Mouse (Mus musculus) erythroblast, adult 5-6 weeks (primary cell): ENCODE data around the gene Lce1c. TPM values are rescaled to one million over a fixed set of nuclear protein-coding genes. Genes with fewer than 3 reads are reported as not detected.

Experiments
- ATAC-seq: replicated peaks from 2 replicates; pipeline ENCODE4 v1.8.0; 2016; ENCODE audit warnings: moderate number of reproducible peaks, mild to moderate bottlenecking, moderate TSS enrichment, inconsistent platforms; ENCODE audit not compliant: poor library complexity, low FRiP score, severe bottlenecking
- total RNA-seq, 2 experiments: library from RNA; stranded (forward) in 1 of 2; stranded (reverse) in 1 of 2; fragments of 150-400 nt in 1 of 2; fragments of 200-764, 138-1000 nt in 1 of 2; gene quantifications; 2 replicates each; pipeline versions ENCODE4 v1.2.3 to v1.2.4; 2015 to 2017; ENCODE audit warnings: low replicate concordance in 2 of 2

Lce1c gene
- total RNA-seq (2015; ENCODE audit: low replicate concordance) (not detected in 2 replicates), total RNA-seq (2017; ENCODE audit: low replicate concordance) (not detected in 2 replicates)

DNA sequence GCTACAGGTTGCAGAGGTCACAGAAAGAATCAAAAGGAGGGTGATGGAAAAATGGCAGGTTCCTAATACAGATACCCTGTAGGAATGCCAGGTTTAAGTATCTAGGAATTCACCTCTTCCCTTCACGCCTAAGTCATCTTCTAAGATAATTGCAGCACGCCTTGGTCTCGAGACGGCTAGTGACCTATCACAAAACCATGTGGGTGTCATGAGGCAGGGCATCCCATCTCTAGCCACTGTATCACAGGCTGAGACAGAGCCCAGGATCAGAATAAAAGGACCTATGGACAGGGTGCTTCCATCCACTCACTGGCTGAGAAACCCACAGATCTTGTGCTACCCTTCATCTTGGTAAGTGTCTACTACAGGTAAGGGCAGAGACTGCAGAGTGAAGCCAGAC, at the start of gene Lce1c:
Gene Lce1c (plus strand): TSS at position 301 of the 400 bp plus-strand sequence.
- ATAC-seq: no peak

DNA sequence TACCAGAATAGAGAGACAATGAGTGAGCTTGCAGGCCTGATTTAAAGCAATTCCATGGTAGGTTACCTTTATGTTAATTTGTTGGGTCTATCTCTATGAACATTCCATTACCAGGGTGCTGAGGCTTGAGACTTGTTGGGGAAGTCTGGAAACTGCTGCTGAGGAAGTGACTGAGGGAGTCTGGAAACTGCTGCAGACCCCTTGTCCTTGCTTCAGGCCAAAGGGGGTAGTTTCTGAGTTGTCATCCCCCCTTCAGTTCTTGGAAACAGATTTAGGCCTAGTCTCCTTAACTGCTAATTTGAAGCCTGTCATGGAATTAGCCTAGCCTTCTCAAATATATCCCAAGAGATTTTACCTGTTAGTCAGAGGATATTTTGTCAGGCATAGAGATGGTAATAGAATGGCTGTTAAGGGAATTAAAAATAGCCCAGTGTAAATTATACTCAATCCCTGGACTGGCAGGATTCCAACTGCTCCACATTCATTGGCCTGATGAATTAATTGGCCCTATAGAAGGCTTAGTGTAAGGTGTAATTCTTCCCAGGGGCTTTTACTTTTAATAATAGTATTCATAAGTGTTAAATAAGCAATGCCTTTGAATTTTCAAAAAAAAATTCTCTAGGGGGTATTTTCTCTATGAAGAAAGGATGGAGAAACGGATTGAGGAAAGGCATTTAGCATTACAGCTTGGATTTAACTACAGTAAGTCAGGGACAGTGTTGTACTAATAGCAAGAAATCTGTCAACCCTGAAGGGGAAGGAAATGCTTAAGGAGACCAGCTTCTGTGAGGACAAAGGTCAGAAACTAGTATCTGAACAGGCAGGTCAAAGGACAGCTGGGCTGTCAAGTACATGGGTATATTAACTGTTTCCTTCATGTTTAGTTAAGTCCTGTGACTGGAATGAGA, 41.0 kb upstream of the Lce1c start:
- no peak for ATAC-seq

DNA sequence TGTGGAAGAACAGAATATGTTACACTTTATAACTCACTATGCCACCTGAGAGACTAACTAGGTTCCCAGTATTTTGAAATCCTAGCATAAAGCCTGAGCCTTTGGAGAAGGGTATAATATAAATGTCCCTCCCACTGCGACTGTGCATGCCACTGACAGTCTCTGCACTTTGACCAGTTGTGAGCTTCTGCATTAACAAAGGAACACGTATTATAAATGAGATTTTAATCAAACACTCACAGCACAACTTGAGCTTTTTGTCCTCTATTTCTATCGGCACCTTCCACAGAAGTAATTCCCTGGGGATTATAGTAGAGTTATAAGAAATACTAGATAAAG, 40.4 kb upstream of the Lce1c start:
- no peak for ATAC-seq

DNA sequence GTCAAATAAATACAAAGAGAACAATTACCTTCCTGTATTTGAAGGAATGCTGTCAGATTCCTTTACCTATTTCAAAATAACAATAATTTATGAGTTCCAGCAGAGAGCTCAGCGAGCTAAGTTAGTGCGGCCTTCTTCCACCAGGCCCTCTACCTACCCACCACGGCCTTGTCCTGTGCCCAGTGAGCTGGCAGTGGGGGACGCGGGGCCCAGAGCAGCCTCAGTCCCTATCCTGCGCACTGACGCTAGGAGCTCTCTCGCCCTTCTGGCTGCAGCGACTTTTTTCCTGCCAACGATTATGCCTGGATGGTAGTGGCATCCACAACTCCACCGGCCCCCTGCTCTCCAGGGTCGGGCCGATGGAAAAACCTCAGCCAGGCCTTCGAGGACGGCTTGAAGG, 39.2 kb upstream of the Lce1c start:
- ATAC-seq: no peak

DNA sequence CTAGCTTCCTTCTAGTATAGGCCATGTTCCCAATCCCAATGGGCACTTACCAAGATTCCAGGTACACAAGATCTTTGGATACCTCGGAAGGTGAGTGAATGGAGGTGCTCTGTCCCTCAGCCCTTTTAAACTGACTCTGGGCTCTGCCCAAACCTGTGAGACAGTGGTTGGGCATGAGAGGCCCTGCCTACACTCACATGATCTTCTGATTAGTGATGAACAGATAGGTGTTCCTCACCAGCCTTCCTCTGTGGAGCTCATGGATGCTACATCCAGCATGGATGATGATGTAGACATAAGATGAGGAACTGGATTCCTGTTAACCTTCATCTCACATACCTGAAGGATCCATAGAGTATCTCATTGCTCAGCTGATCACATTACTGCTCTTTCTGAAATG, 30.8 kb upstream of the Lce1c start, which contains the start of gene Lce1a1:
Gene Lce1a1 (minus strand): TSS at position 101 of the 400 bp plus-strand sequence.
- ATAC-seq: no peak

DNA sequence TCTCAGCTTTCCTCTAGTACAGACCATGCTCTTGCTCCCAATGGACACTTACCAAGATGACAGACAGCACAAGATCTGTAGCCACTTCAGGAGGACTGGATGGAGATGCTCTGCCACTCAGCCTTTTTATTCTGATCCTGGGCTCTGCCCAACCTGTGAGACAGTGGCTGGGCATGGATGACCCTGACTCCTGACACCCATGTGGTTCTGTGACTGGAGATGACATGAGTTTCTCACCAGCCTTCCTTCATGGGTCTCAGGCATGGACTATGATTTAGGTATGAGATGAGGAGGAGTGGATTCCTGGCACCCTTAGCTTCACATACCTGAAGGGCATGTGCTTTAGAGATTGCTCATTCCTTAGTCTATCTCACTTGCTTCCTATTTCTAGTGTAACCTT, 22.2 kb upstream of the Lce1c start, which contains the start of gene Lce1b:
Gene Lce1b (minus strand): TSS at position 101 of the 400 bp plus-strand sequence.
- ATAC-seq: no peak

DNA sequence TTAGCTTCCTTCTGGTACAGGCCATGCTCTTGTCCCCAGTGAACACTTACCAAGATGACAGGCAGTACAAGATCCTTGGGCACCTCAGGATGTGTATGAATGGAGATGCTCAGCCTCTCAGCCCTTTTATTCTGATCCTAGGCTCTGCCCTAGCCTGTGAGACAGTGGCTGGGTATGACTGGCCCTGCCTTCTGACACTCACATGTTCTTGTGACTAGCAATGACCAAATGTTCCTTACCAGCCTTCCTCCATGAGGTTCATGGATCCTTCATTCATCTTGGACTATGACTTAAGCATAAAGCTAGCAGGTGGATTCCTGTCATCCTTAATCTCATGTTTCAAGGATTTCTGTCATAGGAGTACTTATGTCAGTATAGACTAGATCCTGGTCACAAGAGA, 8.8 kb upstream of the Lce1c start, which contains the start of gene Lce1a2:
Gene Lce1a2 (minus strand): TSS at position 101 of the 400 bp plus-strand sequence.
- no peak for ATAC-seq

DNA sequence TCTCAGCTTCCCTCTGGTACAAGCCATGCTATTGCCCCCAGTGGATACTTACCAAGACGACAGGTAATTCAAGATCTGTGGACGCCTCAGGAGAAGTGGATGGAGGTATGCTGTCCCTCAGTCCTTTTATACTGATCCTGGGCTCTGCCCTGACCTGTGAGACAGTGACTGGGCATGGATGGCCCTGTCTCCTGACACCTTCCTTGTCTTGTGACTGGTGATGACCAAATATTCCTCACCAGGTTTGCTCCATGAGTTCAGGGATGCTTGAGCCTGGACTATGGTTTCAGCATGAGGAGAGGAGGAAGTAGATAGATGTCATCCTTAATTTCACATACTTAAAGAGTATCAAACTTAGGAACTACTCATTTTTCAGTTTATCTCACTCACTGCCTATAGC, 8.1 kb downstream of the Lce1c start, which contains the start of gene Lce1d:
Gene Lce1d (minus strand): TSS at position 101 of the 400 bp plus-strand sequence.
- ATAC-seq: no peak

DNA sequence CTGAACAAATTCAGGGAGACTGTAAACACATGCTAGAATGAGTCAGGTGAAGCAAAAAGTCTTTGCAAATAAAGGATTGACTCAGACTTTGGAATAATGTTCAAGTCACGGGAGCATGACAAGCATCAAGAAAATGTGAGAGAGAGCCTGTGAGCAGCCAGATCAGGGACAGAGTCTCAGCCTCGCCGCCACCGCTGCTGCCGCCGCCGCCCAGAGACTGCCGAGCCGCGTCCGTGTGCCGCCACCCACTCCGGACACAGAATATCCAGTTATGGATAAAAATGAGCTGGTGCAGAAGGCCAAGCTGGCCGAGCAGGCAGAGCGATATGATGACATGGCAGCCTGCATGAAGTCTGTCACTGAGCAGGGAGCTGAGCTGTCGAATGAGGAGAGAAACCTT, 10.1 kb downstream of the Lce1c start:
- ATAC-seq: peak; percentile 95

DNA sequence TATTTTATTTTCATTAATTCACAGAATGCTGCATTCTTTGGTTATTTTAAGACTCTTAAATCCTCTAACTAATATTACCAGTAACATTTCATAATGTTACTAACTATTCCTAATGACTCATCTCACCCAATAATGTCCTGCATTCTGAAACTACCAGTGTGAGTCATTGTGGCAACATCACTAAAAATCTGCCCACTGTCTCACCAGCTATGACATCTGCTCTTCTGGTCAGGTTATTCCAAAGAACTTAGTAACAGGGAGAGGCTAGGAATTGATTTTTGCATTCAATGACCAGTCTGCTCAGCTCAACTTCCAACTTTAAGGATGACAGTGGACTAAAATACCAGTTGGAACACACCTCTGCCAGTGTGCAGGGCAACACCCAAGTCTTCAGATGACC, 12.6 kb downstream of the Lce1c start:
- no peak for ATAC-seq

DNA sequence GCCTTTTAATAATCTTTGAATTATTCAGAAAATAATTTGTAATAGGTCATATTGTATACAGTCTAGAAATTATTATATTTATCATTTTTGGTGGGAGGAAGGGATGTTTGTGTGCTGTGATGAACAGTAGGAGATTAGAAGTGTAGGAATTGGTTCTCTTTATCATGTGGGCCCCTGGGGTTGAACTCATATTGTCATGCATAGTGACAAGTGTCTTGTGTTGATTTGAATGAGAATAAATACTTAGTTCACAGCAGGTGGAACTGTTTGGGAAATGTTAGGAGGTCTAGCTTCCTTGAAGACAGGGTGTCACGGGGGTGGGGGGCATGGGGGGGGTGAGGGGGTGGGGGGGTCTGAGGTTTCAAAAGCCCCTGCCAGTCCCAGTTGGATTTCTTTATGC, 15.6 kb downstream of the Lce1c start:
- no peak for ATAC-seq

DNA sequence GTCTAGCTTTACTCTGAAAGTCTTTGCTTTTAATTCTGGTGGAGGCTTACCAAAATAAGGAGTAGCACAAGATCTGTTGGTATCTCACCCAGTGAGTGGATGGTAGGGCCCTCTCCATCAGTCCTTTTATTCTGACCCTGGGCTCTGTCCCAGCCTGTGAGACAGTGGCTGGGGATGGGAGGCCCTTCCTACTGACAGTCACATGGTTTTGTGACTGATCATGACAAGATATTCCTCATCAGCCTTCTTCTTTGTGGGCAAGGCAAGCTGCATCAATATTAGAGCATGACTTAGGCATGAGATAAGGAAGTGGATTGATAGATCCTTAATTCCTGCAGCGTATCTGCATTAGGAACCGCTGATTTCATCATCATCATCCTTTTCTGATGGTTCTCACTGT, 29.9 kb downstream of the Lce1c start, which contains the start of gene Lce1e:
Gene Lce1e (minus strand): TSS at position 101 of the 400 bp plus-strand sequence.
- no peak for ATAC-seq

DNA sequence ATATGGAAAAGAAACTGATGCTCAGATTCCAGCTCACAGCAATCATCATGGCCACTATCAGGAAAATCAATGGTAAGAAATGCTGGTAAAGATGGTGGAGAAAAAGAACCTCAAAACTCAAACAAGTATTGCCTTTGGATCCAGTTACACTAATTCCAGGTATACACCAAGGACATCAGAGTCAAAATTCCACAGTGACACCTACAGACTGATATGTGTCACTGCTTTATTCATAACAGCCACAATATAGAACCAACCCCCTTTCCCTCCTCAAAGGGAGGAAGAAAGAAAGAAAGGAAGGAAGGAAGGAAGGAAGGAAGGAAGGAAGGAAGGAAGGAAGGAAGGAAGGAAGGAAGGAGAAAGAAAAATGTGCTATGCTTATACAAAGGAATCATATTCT, 36.1 kb downstream of the Lce1c start:
- no peak for ATAC-seq

DNA sequence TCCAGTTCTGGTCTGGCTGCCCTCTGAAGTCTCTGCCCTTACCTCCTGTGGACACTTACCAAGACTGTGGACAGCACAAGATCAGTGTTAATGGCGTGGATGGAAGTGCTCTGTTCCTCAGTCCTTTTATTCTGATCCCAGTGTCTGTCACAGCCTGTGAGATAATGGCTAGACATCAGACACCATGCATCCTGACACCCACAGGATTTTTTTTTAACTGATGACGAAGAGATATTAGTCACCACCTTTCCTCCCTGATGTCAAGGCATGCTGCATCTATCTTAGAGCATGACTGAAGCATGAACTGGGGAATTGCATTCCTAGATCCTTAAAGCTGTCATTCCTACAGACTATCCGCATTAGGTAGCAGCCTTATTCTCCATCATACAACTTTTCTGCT, 41.2 kb downstream of the Lce1c start, which contains the start of gene Lce1f:
Gene Lce1f (minus strand): TSS at position 101 of the 400 bp plus-strand sequence.
- ATAC-seq: no peak

DNA sequence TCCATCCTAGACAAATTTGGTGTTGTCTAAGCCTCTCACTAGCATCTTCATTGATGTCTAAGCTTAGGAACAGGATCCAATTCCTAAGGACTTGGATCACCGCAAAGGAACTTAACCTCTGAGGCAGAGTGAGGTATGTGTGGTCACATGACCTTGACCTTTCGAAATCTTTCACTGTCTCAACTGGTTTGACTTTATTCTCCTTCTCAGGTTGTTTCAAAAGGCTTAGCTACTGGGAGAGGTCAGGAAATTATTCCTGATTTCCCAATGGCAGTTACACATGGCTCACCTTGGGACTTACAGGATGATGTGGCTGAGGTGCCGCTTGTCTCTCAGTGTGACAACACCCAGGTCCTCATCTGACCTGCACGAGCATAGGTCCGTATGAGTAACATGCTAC, 43.6 kb downstream of the Lce1c start:
- ATAC-seq: no peak

Other genes with a start within 250 kb of the Lce1c start
- gene Gm9774, start 249.8 kb upstream of the Lce1c start, total RNA-seq (2015; ENCODE audit: low replicate concordance): 5.2 and 17.7 TPM in 2 replicates
- 0.34 and 2.9 TPM in 2 replicates for gene Gm9774, start 249.8 kb upstream of the Lce1c start, total RNA-seq (2017; ENCODE audit: low replicate concordance)
- gene Sprr2k, start 246.7 kb upstream of the Lce1c start, total RNA-seq (2015; ENCODE audit: low replicate concordance): not detected in 2 replicates
- gene Sprr2k, start 246.7 kb upstream of the Lce1c start, total RNA-seq (2017; ENCODE audit: low replicate concordance): not detected in 2 replicates
- gene Sprr1b, start 240.5 kb upstream of the Lce1c start, total RNA-seq (2015; ENCODE audit: low replicate concordance): not detected in 2 replicates
- gene Sprr1b, start 240.5 kb upstream of the Lce1c start, total RNA-seq (2017; ENCODE audit: low replicate concordance): not detected in 2 replicates
- gene Sprr3, start 220.5 kb upstream of the Lce1c start, total RNA-seq (2015; ENCODE audit: low replicate concordance): not detected in 2 replicates
- gene Sprr3, start 220.5 kb upstream of the Lce1c start, total RNA-seq (2017; ENCODE audit: low replicate concordance): not detected in 2 replicates
- gene Sprr1a, start 193.4 kb upstream of the Lce1c start, total RNA-seq (2015; ENCODE audit: low replicate concordance): not detected in 2 replicates
- not detected in 2 replicates for gene Sprr1a, start 193.4 kb upstream of the Lce1c start, total RNA-seq (2017; ENCODE audit: low replicate concordance)
- not detected in 2 replicates for gene Sprr4, start 178.8 kb upstream of the Lce1c start, total RNA-seq (2015; ENCODE audit: low replicate concordance)
- not detected in 2 replicates for gene Sprr4, start 178.8 kb upstream of the Lce1c start, total RNA-seq (2017; ENCODE audit: low replicate concordance)
- not detected in 2 replicates for gene 2310046K23Rik, start 144.7 kb upstream of the Lce1c start, total RNA-seq (2015; ENCODE audit: low replicate concordance)
- gene 2310046K23Rik, start 144.7 kb upstream of the Lce1c start, total RNA-seq (2017; ENCODE audit: low replicate concordance): not detected in 2 replicates
- gene Ivl, start 105.5 kb upstream of the Lce1c start, total RNA-seq (2015; ENCODE audit: low replicate concordance): 1.0 TPM in 1 of 2 replicates, not detected in the other
- gene Ivl, start 105.5 kb upstream of the Lce1c start, total RNA-seq (2017; ENCODE audit: low replicate concordance): 0.56 TPM in 1 of 2 replicates, not detected in the other
- gene Smcp, start 90.2 kb upstream of the Lce1c start, total RNA-seq (2015; ENCODE audit: low replicate concordance): not detected in 2 replicates
- gene Smcp, start 90.2 kb upstream of the Lce1c start, total RNA-seq (2017; ENCODE audit: low replicate concordance): not detected in 2 replicates
- gene 2210017I01Rik, start 71.8 kb upstream of the Lce1c start, total RNA-seq (2015; ENCODE audit: low replicate concordance): not detected in 2 replicates
- not detected in 2 replicates for gene 2210017I01Rik, start 71.8 kb upstream of the Lce1c start, total RNA-seq (2017; ENCODE audit: low replicate concordance)
- not detected in 2 replicates for gene Lce6a, start 57.6 kb upstream of the Lce1c start, total RNA-seq (2015; ENCODE audit: low replicate concordance)
- not detected in 2 replicates for gene Lce6a, start 57.6 kb upstream of the Lce1c start, total RNA-seq (2017; ENCODE audit: low replicate concordance)
- not detected in 2 replicates for gene Lce1a1, start 30.9 kb upstream of the Lce1c start, total RNA-seq (2015; ENCODE audit: low replicate concordance)
- not detected in 2 replicates for gene Lce1a1, start 30.9 kb upstream of the Lce1c start, total RNA-seq (2017; ENCODE audit: low replicate concordance)
- gene Lce1b, start 22.3 kb upstream of the Lce1c start, total RNA-seq (2015; ENCODE audit: low replicate concordance): not detected in 2 replicates
- gene Lce1b, start 22.3 kb upstream of the Lce1c start, total RNA-seq (2017; ENCODE audit: low replicate concordance): not detected in 2 replicates
- gene Lce1a2, start 8.9 kb upstream of the Lce1c start, total RNA-seq (2015; ENCODE audit: low replicate concordance): not detected in 2 replicates
- gene Lce1a2, start 8.9 kb upstream of the Lce1c start, total RNA-seq (2017; ENCODE audit: low replicate concordance): not detected in 2 replicates
- not detected in 2 replicates for gene Lce1d, start 8.0 kb downstream of the Lce1c start, total RNA-seq (2015; ENCODE audit: low replicate concordance)
- not detected in 2 replicates for gene Lce1d, start 8.0 kb downstream of the Lce1c start, total RNA-seq (2017; ENCODE audit: low replicate concordance)
- gene Lce1e, start 29.8 kb downstream of the Lce1c start, total RNA-seq (2015; ENCODE audit: low replicate concordance): not detected in 2 replicates
- gene Lce1e, start 29.8 kb downstream of the Lce1c start, total RNA-seq (2017; ENCODE audit: low replicate concordance): not detected in 2 replicates
- not detected in 2 replicates for gene Lce1f, start 41.1 kb downstream of the Lce1c start, total RNA-seq (2015; ENCODE audit: low replicate concordance)
- gene Lce1f, start 41.1 kb downstream of the Lce1c start, total RNA-seq (2017; ENCODE audit: low replicate concordance): not detected in 2 replicates
- not detected in 2 replicates for gene Gm38119, start 59.8 kb downstream of the Lce1c start, total RNA-seq (2015; ENCODE audit: low replicate concordance)
- gene Gm38119, start 59.8 kb downstream of the Lce1c start, total RNA-seq (2017; ENCODE audit: low replicate concordance): not detected in 2 replicates
- not detected in 2 replicates for gene Lce1g, start 73.1 kb downstream of the Lce1c start, total RNA-seq (2015; ENCODE audit: low replicate concordance)
- gene Lce1g, start 73.1 kb downstream of the Lce1c start, total RNA-seq (2017; ENCODE audit: low replicate concordance): not detected in 2 replicates
- gene Lce1h, start 85.8 kb downstream of the Lce1c start, total RNA-seq (2015; ENCODE audit: low replicate concordance): not detected in 2 replicates
- not detected in 2 replicates for gene Lce1h, start 85.8 kb downstream of the Lce1c start, total RNA-seq (2017; ENCODE audit: low replicate concordance)
- gene Lce1i, start 99.7 kb downstream of the Lce1c start, total RNA-seq (2015; ENCODE audit: low replicate concordance): not detected in 2 replicates
- not detected in 2 replicates for gene Lce1i, start 99.7 kb downstream of the Lce1c start, total RNA-seq (2017; ENCODE audit: low replicate concordance)
- gene Lce1j, start 111.3 kb downstream of the Lce1c start, total RNA-seq (2015; ENCODE audit: low replicate concordance): not detected in 2 replicates
- gene Lce1j, start 111.3 kb downstream of the Lce1c start, total RNA-seq (2017; ENCODE audit: low replicate concordance): not detected in 2 replicates
- not detected in 2 replicates for gene Lce1k, start 128.6 kb downstream of the Lce1c start, total RNA-seq (2015; ENCODE audit: low replicate concordance)
- not detected in 2 replicates for gene Lce1k, start 128.6 kb downstream of the Lce1c start, total RNA-seq (2017; ENCODE audit: low replicate concordance)
- not detected in 2 replicates for gene Kprp, start 148.0 kb downstream of the Lce1c start, total RNA-seq (2015; ENCODE audit: low replicate concordance)
- gene Kprp, start 148.0 kb downstream of the Lce1c start, total RNA-seq (2017; ENCODE audit: low replicate concordance): not detected in 2 replicates
- gene Lce1l, start 172.0 kb downstream of the Lce1c start, total RNA-seq (2015; ENCODE audit: low replicate concordance): not detected in 2 replicates
- gene Lce1l, start 172.0 kb downstream of the Lce1c start, total RNA-seq (2017; ENCODE audit: low replicate concordance): not detected in 2 replicates
- gene 2310050C09Rik, start 191.0 kb downstream of the Lce1c start, total RNA-seq (2015; ENCODE audit: low replicate concordance): not detected in 2 replicates
- not detected in 2 replicates for gene 2310050C09Rik, start 191.0 kb downstream of the Lce1c start, total RNA-seq (2017; ENCODE audit: low replicate concordance)
- gene Lce3a, start 247.0 kb downstream of the Lce1c start, total RNA-seq (2015; ENCODE audit: low replicate concordance): not detected in 2 replicates
- not detected in 2 replicates for gene Lce3a, start 247.0 kb downstream of the Lce1c start, total RNA-seq (2017; ENCODE audit: low replicate concordance)